Mouse (Mus musculus): ENCODE measurements around the gene Fam47e.

DNA sequence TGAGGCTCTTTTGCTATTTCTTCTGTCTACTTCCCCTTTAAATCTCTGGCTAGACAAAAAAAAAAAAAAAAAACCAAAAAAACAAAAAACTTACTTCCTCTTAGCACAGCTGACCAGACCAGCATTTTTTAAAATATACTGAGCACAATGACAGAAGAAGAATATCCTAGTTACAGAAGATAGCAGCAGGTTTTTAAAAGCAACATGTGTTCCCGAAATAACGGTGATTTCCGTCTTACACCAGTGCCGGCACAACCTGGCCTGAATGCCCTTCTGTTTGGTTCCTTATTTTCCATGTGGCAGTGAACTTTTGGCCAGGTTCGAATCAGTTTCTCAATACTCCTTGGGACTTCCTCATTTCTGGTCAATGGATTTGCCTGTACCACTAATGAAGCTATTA, 46.0 kb upstream of the Fam47e start:
- TF ChIP-seq CTCF (IDR thresholded peaks at IDR 0.05; ENCODE audit: low read depth) (no peak), EP300 (IDR thresholded peaks at IDR 0.05; ENCODE audit: low read depth) (no peak)

All from liver, embryonic 14.5 days (tissue).